Mouse (Mus musculus) megakaryocyte, embryonic 14.5 days (primary cell): ENCODE measurements at regions not wholly inside any gene's neighbourhood (a gene's known extent, or its start where the extent isn't known, plus 50 kb on each side); places are given as distances from the start of the nearest gene placed in this dataset.

Experiments used
- FLI1 ChIP-seq: IDR thresholded peaks from 2 replicates; pipeline ENCODE4 v1.6.1; 2012; ENCODE audit warnings: low read length, inconsistent platforms, mixed read lengths
- GATA1 ChIP-seq: IDR thresholded peaks from 3 replicates; pipeline ENCODE4 v1.6.1; 2012; ENCODE audit warnings: mixed read lengths, low read length, inconsistent platforms, borderline replicate concordance

DNA sequence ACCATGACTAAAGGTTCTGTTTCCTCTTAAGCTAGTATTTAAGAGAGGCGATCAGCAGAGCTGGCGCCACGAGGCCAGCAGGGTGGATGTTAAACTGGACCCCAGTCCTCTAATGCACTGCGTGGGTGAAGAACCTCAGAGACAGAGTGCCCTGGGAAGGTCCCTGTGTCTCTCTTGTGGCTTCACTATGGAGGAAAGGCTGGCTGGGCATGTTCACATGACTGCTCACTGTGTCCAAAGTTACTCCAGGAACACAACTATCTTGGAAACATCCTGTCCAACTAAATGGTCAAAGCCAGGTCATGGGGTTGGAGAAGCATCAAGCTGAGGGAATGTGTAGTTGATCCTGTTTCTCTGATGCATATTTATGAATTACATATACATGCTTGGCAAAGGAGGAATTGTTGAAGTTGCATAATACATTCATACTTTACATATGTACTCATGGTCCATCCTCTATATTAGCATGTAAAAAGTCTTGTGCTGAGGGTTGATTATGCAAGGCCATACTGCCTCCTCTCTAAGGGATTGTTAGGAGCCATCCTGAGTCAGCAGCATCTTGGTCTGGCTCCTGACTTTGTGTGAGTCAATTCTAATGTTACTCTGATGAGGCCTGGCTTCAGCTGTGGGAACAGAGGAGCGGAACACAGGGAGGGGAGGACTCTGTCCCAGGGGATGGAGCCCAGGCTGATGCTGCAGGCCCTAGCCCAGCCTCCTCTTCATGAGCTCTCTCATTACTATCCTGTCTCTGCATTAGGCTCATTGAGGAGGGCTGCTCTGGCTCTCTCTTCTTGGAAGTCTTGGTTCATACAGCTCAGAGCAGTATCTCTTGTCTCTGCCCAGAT, 387.9 kb upstream of the Tshz3 start:
- TF ChIP-seq GATA1 (no peak), FLI1 (no peak)
